Mouse (Mus musculus) stomach, embryonic 14.5 days (tissue): ENCODE data around the gene Enkd1. TPM values are rescaled to one million over a fixed set of nuclear protein-coding genes. Genes with fewer than 3 reads are reported as not detected.

Experiments
- ATAC-seq: fragments of 200-750 bp; cut with Nextera tagmentation; 2 replicates; pipeline ENCODE4 v1.8.0; 2017; ENCODE audit warnings: low read depth, moderate TSS enrichment; ENCODE audit not compliant: insufficient number of reproducible peaks, insufficient read depth, low FRiP score
- H3K27ac ChIP-seq: fragments of 300-500 bp; sonication (generic); 2 replicates; pipeline ENCODE4 v1.5.1; 2014; ENCODE audit warnings: mild to moderate bottlenecking, low read length, moderate library complexity, mixed read lengths
- H3K27me3 ChIP-seq: fragments of 300-500 bp; sonication (generic); 2 replicates; pipeline ENCODE4 v1.6.1; 2014; ENCODE audit warnings: low read length, control low read depth, mixed read lengths; ENCODE audit not compliant: control insufficient read depth, insufficient read depth
- H3K36me3 ChIP-seq: fragments of 300-500 bp; sonication (generic); 2 replicates; pipeline ENCODE4 v1.6.1; 2014; ENCODE audit warnings: mild to moderate bottlenecking, control low read depth, low read length, moderate library complexity, mixed read lengths; ENCODE audit not compliant: control insufficient read depth, insufficient read depth
- H3K4me1 ChIP-seq: fragments of 300-500 bp; sonication (generic); 2 replicates; pipeline ENCODE4 v1.6.1; 2014; ENCODE audit warnings: low read length, control low read depth, mixed read lengths; ENCODE audit not compliant: control insufficient read depth, insufficient read depth
- H3K4me2 ChIP-seq: fragments of 300-500 bp; sonication (generic); replicated peaks from 2 replicates; pipeline ENCODE4 v1.6.1; 2014; ENCODE audit warnings: low read depth, low read length, control low read depth
- H3K4me3 ChIP-seq: fragments of 300-500 bp; sonication (generic); 2 replicates; pipeline ENCODE4 v1.5.1; 2014; ENCODE audit warnings: low read depth, low read length, control low read depth
- H3K9ac ChIP-seq: fragments of 300-500 bp; sonication (generic); replicated peaks from 2 replicates; pipeline ENCODE4 v1.6.1; 2014; ENCODE audit warnings: low read depth, mild to moderate bottlenecking, control low read depth, low read length, moderate library complexity, mixed read lengths
- H3K9me3 ChIP-seq: fragments of 300-500 bp; sonication (generic); 2 replicates; pipeline ENCODE4 v1.6.1; 2016; ENCODE audit warnings: low read depth, low read length, control low read depth; ENCODE audit not compliant: control insufficient read depth
- WGBS: fragments of 180-500 bp; shearing (Covaris S2); extraction: QIAGEN DNeasy Blood & Tissue Kit; methylation state at CpG from one replicate; pipeline ENCODE4 v1.1.7; 2014; 5-methylcytosine and 5-hydroxymethylcytosine counted together
- polyA plus RNA-seq: library from polyadenylated mRNA; unstranded; fragments of >200 nt; fragmentation: Nextera tagmentation; extraction: Ambion mirVana; gene quantifications from 2 replicates; pipeline ENCODE4 v1.2.1, GENCODE M21; 2014

The Enkd1 gene
- polyA plus RNA-seq, 1 experiment from 2014 or later = 26.5 TPM

DNA sequence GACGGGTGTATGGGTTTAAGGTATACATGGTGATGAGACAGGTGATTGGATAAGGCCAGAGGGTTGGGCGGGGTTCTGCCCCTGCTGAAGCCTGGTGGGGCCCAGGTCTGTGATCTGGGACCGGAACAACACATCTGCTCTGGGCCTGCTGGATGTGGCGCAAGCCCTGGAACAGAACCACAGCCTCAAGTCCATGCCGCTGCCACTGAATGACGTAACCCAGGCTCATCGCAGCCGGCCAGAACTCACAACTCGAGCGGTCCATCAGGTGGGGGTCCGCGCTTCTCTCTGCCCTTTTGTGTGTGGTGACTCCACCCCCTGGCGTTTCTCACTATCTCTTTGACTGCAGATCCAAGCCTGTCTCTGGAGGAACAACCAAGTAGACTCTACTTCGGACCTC is 17.0 kb downstream of the Enkd1 start:
- 80% methylated on average over 14 of the region's 14 CpGs for WGBS
- no peak for ATAC-seq

GRCm38 (mm10) chr8:105689983-105690360 is 18.0 kb downstream of the Enkd1 start:
- H3K36me3 ChIP-seq = no peaks in the 10 kb centered on the region
- no peaks in the 10 kb centered on the region for H3K27me3 ChIP-seq
- H3K4me3 ChIP-seq = no peak overlapping the region
- 89% methylated on average over 9 of the region's 9 CpGs for WGBS
- H3K4me2 ChIP-seq = no peak overlapping the region
- no peaks in the 10 kb centered on the region for H3K9me3 ChIP-seq
- H3K4me1 ChIP-seq = peaks cover 5% of the 10 kb centered on the region
- no peak overlapping the region for H3K27ac ChIP-seq
- no peak for ATAC-seq
- no peak overlapping the region for H3K9ac ChIP-seq

More for the DNA sequence above, 17.0 kb downstream of the Enkd1 start:
- no peak overlapping the region for H3K9ac ChIP-seq
- no peaks in the 10 kb centered on the region for H3K36me3 ChIP-seq
- H3K27me3 ChIP-seq = no peaks in the 10 kb centered on the region
- no peak overlapping the region for H3K4me3 ChIP-seq
- H3K27ac ChIP-seq = no peak overlapping the region
- H3K9me3 ChIP-seq = no peaks in the 10 kb centered on the region
- no peak overlapping the region for H3K4me2 ChIP-seq
- peaks cover 5% of the 10 kb centered on the region; the same call in 1 of the 2 replicates for H3K4me1 ChIP-seq

DNA sequence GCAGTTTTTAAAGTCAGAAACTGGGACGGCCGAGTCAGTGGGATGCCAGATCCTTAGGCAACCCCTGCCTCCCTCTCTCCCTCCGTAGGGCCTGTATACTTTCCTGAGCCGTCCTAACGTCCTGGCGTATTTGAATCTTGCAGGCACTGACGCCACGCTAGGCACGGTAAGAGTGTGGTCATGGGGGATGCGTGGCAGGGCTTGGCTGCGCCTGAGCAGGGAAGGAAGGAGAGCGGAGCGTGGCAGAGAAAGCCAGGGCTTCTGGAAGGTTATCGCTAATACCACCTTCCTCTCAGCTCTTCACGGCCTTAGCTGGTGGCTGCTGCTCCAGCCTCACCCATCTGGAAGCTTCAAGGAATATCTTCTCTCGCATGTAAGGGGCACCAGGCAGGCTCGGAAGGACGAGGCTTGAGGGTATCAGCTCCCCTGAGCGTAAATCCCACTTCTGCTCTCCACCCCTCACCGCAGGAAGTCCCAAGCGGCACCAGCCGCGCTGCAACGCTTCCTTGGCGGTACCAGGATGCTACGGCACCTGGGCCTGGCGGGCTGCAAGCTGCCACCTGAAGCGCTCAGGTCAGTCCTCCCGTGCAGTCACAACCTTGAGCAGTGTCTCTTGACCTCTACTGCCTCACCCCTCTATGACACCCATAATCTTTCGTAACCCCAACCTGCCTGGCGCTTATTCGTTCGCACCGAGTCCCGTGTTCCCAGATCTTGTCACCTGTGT is 18.6 kb downstream of the Enkd1 start:
- Histone ChIP-seq H3K36me3 (peaks cover under 1% of the 10 kb centered on the region; the same call in 1 of the 2 replicates), H3K9me3 (no peaks in the 10 kb centered on the region), H3K9ac (no peak overlapping the region), H3K27me3 (no peaks in the 10 kb centered on the region), H3K4me2 (no peak overlapping the region), H3K27ac (no peak overlapping the region), H3K4me1 (peaks cover 5% of the 10 kb centered on the region), H3K4me3 (no peak overlapping the region)
- WGBS = 62% methylated on average over 35 of the region's 35 CpGs
- no peak for ATAC-seq

DNA sequence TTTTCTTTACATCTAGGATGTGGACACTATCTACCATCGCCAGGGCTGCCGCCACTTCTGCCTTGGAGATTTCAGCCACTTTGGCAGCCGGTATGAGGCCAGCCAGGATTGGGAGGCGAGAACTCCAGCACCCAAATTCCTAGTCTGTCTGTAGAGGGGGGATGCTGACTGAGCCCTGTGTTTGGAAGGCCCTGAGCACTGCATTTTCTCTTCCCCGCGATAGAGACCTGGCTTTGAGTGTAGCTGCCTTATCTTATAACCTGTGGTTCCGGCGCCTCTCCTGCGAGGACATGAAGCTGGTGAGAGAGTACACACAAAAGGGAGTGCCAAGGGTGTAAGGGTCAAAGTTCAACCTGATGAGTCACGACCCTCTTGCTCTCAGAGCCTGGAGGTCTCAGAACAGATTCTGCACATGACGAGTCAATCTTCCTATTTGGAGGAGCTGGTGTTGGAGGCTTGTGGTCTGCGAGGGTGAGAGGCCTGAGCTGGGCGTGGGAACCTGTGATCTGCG is 19.7 kb downstream of the Enkd1 start:
- H3K4me1 ChIP-seq = no peaks in the 10 kb centered on the region; the same call in 1 of the 2 replicates
- 56% methylated on average over 14 of the region's 14 CpGs for WGBS
- no peak overlapping the region for H3K4me3 ChIP-seq

GRCm38 (mm10) chr8:105687512-105687911 is 20.5 kb downstream of the Enkd1 start:
- 64% methylated on average over 8 of the region's 8 CpGs for WGBS

More for the DNA sequence above, 19.7 kb downstream of the Enkd1 start:
- peaks cover 12% of the 10 kb centered on the region for H3K36me3 ChIP-seq
- no peaks in the 10 kb centered on the region for H3K27me3 ChIP-seq
- H3K4me2 ChIP-seq = no peak overlapping the region
- no peak overlapping the region for H3K9ac ChIP-seq
- no peak overlapping the region for H3K27ac ChIP-seq
- no peaks in the 10 kb centered on the region for H3K9me3 ChIP-seq
- ATAC-seq = no peak

GRCm38 (mm10) chr8:105686551-105686950 is 21.5 kb downstream of the Enkd1 start:
- ATAC-seq = no peak
- Histone ChIP-seq H3K9me3 (no peaks in the 10 kb centered on the region), H3K27me3 (no peaks in the 10 kb centered on the region), H3K9ac (no peak overlapping the region), H3K4me1 (no peaks in the 10 kb centered on the region; the same call in 1 of the 2 replicates), H3K4me2 (no peak overlapping the region), H3K4me3 (no peak overlapping the region), H3K36me3 (peaks cover 27% of the 10 kb centered on the region), H3K27ac (no peak overlapping the region)
- 69% methylated on average over 6 of the region's 6 CpGs for WGBS

More at GRCm38 (mm10) chr8:105687512-105687911, 20.5 kb downstream of the Enkd1 start:
- Histone ChIP-seq H3K36me3 (peaks cover 19% of the 10 kb centered on the region), H3K27me3 (no peaks in the 10 kb centered on the region), H3K4me1 (no peaks in the 10 kb centered on the region; the same call in 1 of the 2 replicates), H3K4me2 (no peak overlapping the region), H3K27ac (no peak overlapping the region), H3K9me3 (no peaks in the 10 kb centered on the region), H3K4me3 (no peak overlapping the region), H3K9ac (no peak overlapping the region)
- no peak for ATAC-seq

GRCm38 (mm10) chr8:105685796-105686308 is 22.2 kb downstream of the Enkd1 start, which contains the start of gene Carmil2:
Carmil2 (plus strand) TSS chr8:105686274.
- Histone ChIP-seq H3K9ac (no peak within 1 kb of the TSS; the same call in 1 of the 2 replicates), H3K27ac (no peak within 1 kb of the TSS), H3K4me2 (peak within 1 kb of the TSS; percentile 38), H3K4me1 (no peaks in the 10 kb centered on the region; the same call in 1 of the 2 replicates), H3K9me3 (no peaks in the 10 kb centered on the region), H3K27me3 (no peaks in the 10 kb centered on the region), H3K4me3 (0 out of 2 replicates have a peak within 1 kb of the TSS, but pooled peaks have one; percentile 10), H3K36me3 (peaks cover 34% of the 10 kb centered on the region)
- ATAC-seq = no peak
- 8% methylated on average over 26 of the region's 26 CpGs for WGBS

DNA sequence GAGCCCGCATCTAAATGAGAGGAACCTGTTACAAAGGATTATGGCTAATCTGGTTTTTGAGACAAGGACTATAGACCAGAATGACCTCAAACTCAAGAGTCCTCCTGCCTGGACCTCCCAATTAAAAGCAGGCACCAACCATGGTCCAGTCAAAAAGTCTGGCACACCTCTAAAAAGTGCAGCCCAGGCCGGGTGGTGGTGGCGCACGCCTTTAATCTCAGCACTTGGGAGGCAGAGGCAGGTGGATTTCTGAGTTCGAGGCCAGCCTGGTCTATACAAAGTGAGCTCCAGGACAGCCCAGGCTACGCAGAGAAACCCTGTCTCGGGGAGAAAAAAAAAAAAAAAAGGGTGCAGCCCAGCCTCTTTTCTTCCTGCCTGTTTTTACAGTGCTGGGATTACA is 22.7 kb downstream of the Enkd1 start:
- no peak overlapping the region for H3K27ac ChIP-seq
- 72% methylated on average over 7 of the region's 7 CpGs for WGBS
- no peaks in the 10 kb centered on the region for H3K9me3 ChIP-seq
- no peak overlapping the region for H3K9ac ChIP-seq
- H3K4me3 ChIP-seq = no peak overlapping the region
- no peaks in the 10 kb centered on the region for H3K27me3 ChIP-seq
- peaks cover 38% of the 10 kb centered on the region for H3K36me3 ChIP-seq
- no peaks in the 10 kb centered on the region; the same call in 1 of the 2 replicates for H3K4me1 ChIP-seq
- ATAC-seq = no peak
- H3K4me2 ChIP-seq = no peak overlapping the region
